Mouse (Mus musculus): ENCODE measurements around the gene Chrna7.

The Chrna7 gene

GRCm38 (mm10) chr7:63212084-63212723, at the start of gene Chrna7:
Chrna7 (minus strand) TSS chr7:63212569.
- peak; percentile 67 for DNase-seq (ENCODE audit: low read depth, low spot score)

DNA sequence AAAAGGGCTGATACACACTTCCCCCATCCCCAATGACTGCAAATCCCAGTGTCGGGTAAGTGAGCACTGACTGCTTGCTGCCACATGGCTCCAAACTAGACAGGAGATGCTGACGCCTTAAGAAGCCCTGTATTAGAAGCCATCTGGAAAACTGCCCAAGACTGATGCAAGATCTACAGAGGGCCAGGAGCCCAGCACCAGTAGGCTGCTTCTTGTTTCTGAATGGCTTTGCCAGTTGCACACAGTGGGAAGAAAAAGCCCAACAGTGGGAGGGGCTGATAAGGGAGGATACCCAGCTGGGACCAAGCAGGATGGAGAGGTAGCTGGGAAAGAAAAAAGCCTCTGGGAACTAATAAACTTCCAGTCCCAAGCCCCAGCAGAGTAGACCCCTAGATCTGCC, 37.0 kb upstream of the Chrna7 start:
- no peak for DNase-seq (ENCODE audit: low read depth, low spot score)

GRCm38 (mm10) chr7:63237852-63238516, 25.6 kb upstream of the Chrna7 start:
- DNase-seq (ENCODE audit: low read depth, low spot score), result no peak

- DNase-seq (ENCODE audit: low read depth, low spot score), result no peak
Measured at GRCm38 (mm10) chr7:63225066-63225780, 12.9 kb upstream of the Chrna7 start.

GRCm38 (mm10) chr7:63211641-63212083, 707 bp downstream of the Chrna7 start:
- no peak for DNase-seq (ENCODE audit: low read depth, low spot score)

GRCm38 (mm10) chr7:63209501-63209900, 2.9 kb downstream of the Chrna7 start:
- peak; percentile 20 for DNase-seq (ENCODE audit: low read depth, low spot score)

- no peak for DNase-seq (ENCODE audit: low read depth, low spot score)
Measured at GRCm38 (mm10) chr7:63207137-63207536, 5.2 kb downstream of the Chrna7 start.

DNA sequence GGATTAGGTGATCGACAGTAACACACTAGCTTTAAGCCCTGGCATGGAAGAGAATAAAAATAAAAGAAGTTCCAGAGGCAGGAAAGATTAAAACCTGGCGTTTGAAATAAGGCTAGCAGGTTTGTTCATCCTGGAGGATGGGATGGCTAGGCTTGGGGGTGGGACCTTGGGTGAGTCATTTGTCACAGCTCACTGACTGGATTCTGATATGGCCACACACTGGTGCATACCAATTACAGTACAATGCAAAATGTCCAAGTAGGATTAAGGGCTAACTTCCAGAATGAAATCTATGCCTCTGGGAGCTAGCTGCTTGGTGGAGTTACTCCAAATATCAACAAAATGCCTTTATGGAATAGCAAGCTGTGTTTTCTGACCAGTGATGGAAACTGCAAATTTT, 16.8 kb downstream of the Chrna7 start:
- DNase-seq (ENCODE audit: low read depth, low spot score), result no peak

GRCm38 (mm10) chr7:63189647-63190534, 22.5 kb downstream of the Chrna7 start:
- DNase-seq (ENCODE audit: low read depth, low spot score), result peak; percentile 1

DNA sequence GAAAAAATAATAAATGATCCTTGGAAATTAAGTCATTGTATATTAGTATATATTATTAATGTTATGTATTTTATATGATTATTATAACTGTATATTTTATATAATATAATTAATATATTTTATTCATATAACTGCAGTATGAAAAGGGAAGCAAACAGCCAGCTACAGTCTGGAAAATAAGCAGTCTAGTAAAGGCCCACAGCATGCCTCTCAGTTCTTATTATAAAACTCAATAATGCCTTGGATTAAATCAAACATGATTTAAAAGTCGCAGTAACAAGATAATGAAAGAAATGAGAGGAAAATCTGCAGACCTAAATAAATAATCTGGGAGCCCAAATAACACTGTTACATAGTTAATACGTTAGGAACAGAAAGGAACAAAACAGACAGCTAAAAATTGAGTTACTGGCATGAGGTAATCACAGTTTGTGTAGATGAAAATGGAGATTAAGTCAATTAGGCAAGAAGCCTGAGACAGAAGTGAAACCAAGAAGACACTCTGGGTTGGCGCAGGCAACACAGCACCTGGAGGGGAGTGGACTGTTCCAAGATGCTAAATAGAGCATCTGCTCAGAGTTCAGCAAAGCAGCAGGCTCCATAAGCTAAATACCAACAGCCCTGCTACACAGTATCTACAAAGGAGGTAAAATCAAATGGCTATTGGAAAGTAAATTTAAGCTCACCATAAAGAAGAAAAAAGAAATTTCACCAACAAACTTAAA, 42.1 kb downstream of the Chrna7 start:
- DNase-seq (ENCODE audit: low read depth, low spot score), result no peak

DNA sequence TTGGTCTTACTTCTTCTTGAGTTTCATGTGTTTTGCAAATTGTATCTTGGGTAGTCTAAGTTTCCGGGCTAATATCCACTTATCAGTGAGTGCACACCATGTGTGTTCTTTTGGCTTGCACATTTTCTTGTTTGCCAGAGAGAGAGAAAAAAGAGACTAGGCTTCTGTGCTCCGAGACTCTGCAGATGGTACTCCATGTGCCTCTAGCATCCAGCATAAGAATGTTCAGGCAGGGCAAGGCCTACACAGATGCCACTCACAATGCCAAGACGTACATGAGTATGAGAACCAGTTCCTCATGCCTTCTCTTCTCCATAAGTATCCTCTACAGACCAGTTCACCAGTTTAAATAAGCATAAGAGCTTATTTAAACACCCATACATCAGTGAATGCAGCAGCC, 47.8 kb downstream of the Chrna7 start:
- no peak for DNase-seq (ENCODE audit: low read depth, low spot score)

DNA sequence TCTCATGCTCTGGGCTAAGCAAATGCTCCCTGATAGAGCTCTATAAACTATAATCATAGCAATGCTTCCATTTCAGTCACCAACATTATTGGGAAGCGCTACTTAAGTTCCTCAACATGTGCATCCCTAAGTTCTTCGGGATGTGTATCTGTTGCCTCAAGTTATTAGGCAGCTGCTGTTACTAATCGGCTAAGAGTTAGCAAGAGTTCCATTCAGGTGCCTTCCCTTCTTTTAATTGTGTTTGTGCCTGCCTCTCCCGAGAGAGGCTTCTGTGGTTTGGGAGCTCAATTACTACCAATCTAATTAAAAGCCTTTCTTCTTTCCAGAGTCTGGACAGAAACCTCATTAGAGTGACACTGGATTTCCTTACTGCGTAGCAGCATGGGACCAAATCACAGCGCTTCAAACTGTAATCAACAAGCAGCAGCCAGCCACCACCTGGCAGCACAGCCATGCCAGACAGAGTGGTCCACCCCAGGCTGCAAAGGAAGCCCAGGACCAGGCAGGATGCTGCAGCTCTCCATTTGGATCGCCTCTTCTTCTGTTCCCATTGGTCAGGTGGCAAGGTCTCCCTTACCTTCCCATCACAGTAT, 50.0 kb downstream of the Chrna7 start:
- no peak for DNase-seq (ENCODE audit: low read depth, low spot score)

GRCm38 (mm10) chr7:63153239-63153638, 59.1 kb downstream of the Chrna7 start:
- DNase-seq (ENCODE audit: low read depth, low spot score), result no peak

DNA sequence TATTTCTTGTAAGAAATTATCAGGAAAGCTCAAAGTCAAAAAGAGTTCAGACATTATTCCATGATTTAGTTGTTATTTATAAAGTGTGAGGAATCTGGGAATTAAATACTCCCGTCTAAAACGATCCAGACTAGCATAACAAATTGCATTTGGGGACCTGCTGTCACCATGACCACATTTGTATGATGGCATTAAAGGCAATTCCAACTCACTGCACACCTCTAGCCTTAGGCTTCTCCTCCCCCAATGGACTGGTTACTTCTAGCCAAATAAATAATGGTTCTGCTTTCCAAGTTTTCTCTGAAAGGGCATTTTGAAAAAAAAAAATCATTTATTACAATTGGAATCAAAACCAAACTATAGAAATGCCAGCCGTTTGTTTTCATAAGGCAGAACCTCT, 63.6 kb downstream of the Chrna7 start:
- DNase-seq (ENCODE audit: low read depth, low spot score), result no peak

DNA sequence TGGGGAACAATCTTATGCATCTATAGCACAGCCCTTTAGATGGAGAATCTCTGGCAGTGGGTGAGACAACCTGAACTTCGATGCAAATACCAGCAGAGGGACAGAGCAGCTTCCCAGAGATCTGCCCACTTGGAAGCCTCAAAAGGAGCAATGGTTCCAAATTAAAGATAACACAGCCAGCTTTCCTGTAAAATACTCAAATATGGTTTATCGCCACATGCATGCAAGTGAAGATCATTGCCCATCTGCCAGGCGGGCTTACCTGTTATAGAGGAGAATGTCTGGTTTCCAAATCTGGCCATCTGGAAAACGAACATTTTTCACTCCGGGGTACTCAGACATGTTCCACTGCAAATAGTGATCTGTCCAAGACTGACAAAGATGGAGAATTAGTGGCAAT, 64.0 kb downstream of the Chrna7 start:
- no peak for DNase-seq (ENCODE audit: low read depth, low spot score)

DNA sequence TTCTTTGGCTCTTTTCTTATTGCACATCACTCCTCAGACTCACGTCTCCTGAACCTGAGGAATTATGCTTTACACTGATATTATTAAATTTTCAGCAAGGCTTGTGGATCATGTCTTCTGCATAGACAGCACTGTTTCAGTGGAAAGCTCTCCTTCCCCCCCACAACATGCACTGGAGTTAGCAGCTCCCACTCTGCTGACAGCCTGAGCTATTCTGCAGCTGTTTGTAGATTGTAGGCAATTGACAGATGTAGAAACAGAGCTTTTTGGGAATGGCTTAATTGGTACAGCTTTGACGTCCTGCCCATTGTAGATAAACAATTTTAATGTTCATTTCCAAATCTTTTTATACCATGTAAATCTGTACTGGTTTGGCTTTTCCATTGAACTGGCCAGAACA, 89.8 kb downstream of the Chrna7 start:
- no peak for DNase-seq (ENCODE audit: low read depth, low spot score)

- DNase-seq (ENCODE audit: low read depth, low spot score), result peak; percentile 9
Measured at GRCm38 (mm10) chr7:63113671-63114070, 98.7 kb downstream of the Chrna7 start.

DNA sequence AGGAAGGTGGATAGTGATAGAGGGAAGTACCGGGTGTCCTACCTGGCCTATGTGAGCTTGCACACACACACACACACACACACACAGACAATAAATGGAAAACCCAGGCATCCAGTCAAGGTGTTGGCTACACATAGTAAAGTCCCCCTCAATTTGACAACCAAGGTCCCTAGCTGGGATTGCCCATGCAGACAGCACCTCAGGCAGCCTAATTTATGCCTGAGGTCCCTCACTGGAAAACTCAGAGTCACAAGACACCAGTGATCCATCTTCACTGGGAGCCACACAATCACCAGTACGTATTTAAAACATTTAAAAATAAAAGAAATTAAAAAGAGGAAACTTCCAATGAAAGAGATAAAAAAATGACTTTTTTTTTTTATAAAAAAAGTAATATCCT, 99.1 kb downstream of the Chrna7 start:
- DNase-seq (ENCODE audit: low read depth, low spot score), result no peak

- DNase-seq (ENCODE audit: low read depth, low spot score), result no peak
Measured at GRCm38 (mm10) chr7:63109348-63109747, 103.0 kb downstream of the Chrna7 start.

DNA sequence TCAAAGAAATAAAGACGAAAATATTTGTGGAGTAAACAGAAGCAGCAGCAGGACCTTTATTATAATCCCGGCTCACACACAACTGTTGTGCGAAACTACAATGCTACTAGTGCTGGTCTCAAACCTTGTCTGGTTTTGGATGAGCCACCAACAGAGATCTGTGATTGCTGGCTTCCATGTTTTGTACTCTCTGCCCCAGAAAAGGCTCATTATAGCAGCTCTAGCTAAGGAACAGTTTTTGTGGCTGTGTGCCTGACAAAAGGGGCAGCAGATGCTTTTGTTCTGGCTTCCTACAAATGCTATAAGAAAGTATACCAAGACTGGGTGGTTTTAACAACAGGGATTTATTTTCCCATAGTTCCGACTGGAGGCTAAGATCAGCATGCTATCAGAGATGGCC, 126.4 kb downstream of the Chrna7 start:
- no peak for DNase-seq (ENCODE audit: low read depth, low spot score)
